Mouse (Mus musculus) hindbrain, embryonic 13.5 days (tissue): ENCODE measurements around the gene Leng9. TPM values are rescaled to one million over a fixed set of nuclear protein-coding genes. Genes with fewer than 3 reads are reported as not detected.

Experiments used
- ATAC-seq: fragments of 200-750 bp; cut with Nextera tagmentation; 2 replicates; pipeline ENCODE4 v1.8.0; 2017; ENCODE audit warnings: moderate TSS enrichment; ENCODE audit not compliant: low FRiP score
- H3K27ac ChIP-seq: fragments of 300-500 bp; sonication (generic); 2 replicates; pipeline ENCODE4 v1.5.1; 2015; ENCODE audit warnings: inconsistent platforms, mild to moderate bottlenecking, moderate library complexity
- H3K27me3 ChIP-seq: fragments of 300-500 bp; sonication (generic); 2 replicates; pipeline ENCODE4 v1.6.1; 2015; ENCODE audit warnings: mild to moderate bottlenecking, inconsistent platforms
- H3K36me3 ChIP-seq: fragments of 300-500 bp; sonication (generic); 2 replicates; pipeline ENCODE4 v1.6.1; 2015; ENCODE audit warnings: mild to moderate bottlenecking, inconsistent platforms
- H3K4me1 ChIP-seq: fragments of 300-500 bp; sonication (generic); replicated peaks from 2 replicates; pipeline ENCODE4 v1.6.1; 2015; ENCODE audit warnings: inconsistent platforms
- H3K4me2 ChIP-seq: fragments of 300-500 bp; sonication (generic); 2 replicates; pipeline ENCODE4 v1.6.1; 2015; ENCODE audit warnings: inconsistent platforms, mild to moderate bottlenecking, moderate library complexity
- H3K4me3 ChIP-seq: fragments of 300-500 bp; sonication (generic); 2 replicates; pipeline ENCODE4 v1.5.1; 2015; ENCODE audit warnings: mild to moderate bottlenecking, inconsistent platforms
- H3K9ac ChIP-seq: fragments of 300-500 bp; sonication (generic); 2 replicates; pipeline ENCODE4 v1.6.1; 2015; ENCODE audit warnings: mild to moderate bottlenecking, inconsistent platforms
- H3K9me3 ChIP-seq: fragments of 300-500 bp; sonication (generic); 2 replicates; pipeline ENCODE4 v1.6.1; 2016; ENCODE audit warnings: inconsistent platforms
- WGBS: fragments of 180-500 bp; shearing (Covaris S2); methylation state at CpG from one replicate; pipeline ENCODE4 v1.1.7; 2015; 5-methylcytosine and 5-hydroxymethylcytosine counted together
- polyA plus RNA-seq: library from polyadenylated mRNA; unstranded; fragments of >200 nt; fragmentation: Nextera tagmentation; extraction: Ambion mirVana; gene quantifications from 2 replicates; pipeline ENCODE4 v1.2.1, GENCODE M21; 2015

The Leng9 gene
- polyA plus RNA-seq, 1 experiment from 2014 or later = 4.7 TPM

DNA sequence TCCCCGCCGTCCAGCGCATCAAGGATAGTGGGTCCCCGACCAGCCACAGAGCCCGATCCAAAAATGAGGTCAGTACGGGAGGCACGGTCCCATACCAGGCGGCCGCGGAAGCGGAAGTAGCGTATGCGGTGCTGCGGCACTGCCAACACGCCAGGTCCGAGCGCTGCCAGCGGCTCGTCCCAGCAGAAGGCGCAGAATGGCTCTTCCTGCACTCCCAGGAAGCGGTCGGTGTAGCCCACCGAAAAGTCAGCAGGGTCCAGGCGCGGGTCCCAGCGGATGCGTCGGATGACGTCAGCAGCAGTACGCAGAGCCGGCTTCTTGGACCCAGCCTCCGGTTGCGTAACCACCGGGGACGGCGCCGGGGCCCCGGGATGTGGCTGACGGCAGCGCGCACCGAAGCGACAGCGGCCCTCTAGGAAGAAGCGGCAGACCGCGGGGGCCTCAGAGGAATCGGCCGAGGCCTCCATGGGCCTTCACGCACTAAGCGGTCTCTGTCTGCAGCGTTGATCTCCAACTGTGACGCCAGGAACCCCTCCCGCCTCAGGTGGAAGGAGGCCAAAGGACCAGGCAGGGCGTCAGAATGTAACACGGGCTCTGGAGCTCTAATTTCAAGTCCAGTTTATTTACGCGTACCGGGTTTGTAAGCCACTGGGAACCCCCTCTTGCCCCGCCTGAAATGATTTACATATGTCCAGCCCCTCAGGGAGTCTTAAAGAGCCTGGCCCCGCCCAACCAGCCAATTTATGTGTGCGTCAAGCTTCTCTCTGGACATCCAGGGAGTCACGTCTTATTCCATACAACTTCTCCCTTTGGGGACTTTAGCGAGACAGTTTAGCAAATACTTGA lies 742 bp downstream of the Leng9 start:
- Histone ChIP-seq H3K36me3 (peaks cover 38% of the 10 kb centered on the region), H3K4me2 (peak overlapping the region; percentile 90), H3K4me1 (peaks cover 31% of the 10 kb centered on the region), H3K4me3 (peak overlapping the region; percentile 75), H3K27ac (peak overlapping the region; percentile 93), H3K27me3 (peaks cover 34% of the 10 kb centered on the region), H3K9ac (peak overlapping the region; percentile 88), H3K9me3 (no peaks in the 10 kb centered on the region)
- ATAC-seq = peak; percentile 74
- under 1% methylated on average over 64 of the region's 64 CpGs for WGBS

DNA sequence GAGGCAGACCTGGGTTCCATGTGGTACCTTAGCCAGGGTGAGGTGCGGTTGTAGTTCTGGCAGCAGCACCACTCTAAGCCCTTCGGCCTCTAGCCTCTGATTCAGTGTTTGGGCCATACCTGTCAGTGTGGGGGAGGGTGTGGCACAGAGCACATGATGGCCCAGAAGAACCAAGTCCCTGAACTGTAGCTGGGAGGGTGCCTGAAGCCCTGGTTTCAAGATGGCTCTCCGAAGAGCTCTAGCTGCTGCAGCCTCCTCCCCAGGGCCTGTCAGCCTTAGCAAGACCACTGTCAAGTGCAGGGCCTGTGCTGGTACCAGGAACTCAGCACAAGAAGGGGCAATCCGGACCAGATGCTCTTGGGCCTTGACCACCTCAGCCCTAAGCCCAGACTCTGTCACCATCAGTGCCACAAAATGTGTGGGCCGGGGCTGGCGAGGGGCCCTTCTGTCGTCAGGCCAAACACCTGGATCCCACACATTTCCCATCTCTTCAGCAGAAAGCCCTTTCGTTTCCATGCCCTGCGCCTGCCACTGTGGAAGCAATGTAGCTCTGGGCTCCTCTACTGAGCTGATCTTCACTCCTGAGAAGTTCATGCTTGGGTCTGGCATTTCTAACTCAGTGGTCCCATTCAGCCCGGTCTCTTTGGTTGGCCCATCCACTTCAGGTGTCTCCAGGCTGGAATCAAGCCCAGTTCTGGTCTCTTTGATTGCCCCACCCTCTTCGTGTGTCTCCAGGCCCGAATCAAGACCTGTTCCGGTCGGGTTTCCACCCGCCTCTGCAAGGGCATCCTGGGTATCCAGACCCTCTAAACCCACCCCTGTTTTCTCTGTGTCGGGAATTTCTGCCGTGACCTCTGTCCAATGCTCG lies 1.6 kb downstream of the Leng9 start:
- H3K27ac ChIP-seq = peak overlapping the region; percentile 93
- H3K4me1 ChIP-seq = peaks cover 31% of the 10 kb centered on the region
- ATAC-seq = peak; percentile 0
- peaks cover 31% of the 10 kb centered on the region for H3K27me3 ChIP-seq
- peak overlapping the region; percentile 88 for H3K9ac ChIP-seq
- H3K4me3 ChIP-seq = peak overlapping the region; percentile 75
- H3K9me3 ChIP-seq = no peaks in the 10 kb centered on the region
- peaks cover 47% of the 10 kb centered on the region for H3K36me3 ChIP-seq
- WGBS = 27% methylated on average over 18 of the region's 18 CpGs
- peak overlapping the region; percentile 90 for H3K4me2 ChIP-seq

DNA sequence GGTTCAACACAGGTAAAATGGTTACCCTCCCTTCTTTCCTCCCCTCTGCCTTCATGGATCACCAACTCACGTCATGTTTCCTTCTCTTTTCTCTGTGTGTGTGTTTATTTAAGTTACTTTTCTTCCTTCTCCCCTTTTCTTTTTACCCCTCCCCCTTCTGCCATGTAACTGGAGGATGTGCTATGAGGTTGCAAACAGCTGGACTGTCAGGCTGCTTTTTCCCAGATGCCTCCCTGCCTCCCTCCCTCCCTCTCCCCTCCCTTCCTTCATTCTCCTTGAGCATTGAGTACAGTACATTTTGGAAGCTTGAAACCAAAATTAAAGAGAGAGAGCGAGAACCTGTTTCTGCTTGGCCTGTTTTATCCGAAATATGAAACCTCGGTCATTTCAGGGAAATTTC lies 2.3 kb downstream of the Leng9 start:
- Histone ChIP-seq H3K9ac (no peak overlapping the region), H3K36me3 (peaks cover 54% of the 10 kb centered on the region), H3K27ac (no peak overlapping the region), H3K27me3 (peaks cover 25% of the 10 kb centered on the region), H3K4me2 (no peak overlapping the region), H3K9me3 (no peaks in the 10 kb centered on the region), H3K4me1 (peaks cover 31% of the 10 kb centered on the region), H3K4me3 (no peak overlapping the region)
- ATAC-seq = no peak
- WGBS = 85% methylated on average over 4 of the region's 4 CpGs

DNA sequence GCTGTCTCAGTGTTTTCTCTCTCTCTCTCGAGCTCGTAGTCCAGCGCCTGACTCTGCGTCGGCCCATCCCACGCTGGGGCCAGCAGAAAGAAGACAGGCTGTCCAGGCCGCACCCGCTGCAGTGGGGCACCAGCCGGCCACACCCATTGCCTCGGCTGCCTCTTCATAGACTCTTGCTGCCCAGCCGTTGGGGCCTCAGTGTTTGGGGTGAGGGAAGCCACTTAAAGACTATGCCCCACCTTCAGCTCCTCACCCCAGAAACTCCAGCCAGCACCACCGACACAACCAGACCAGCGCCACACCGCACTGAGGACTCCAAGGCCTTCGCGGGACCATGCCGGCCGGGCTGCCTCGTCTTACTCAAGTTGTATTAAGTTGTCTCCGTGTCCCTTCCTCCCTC lies 2.8 kb downstream of the Leng9 start:
- no peak for ATAC-seq
- Histone ChIP-seq H3K27me3 (peaks cover 22% of the 10 kb centered on the region), H3K36me3 (peaks cover 59% of the 10 kb centered on the region), H3K9me3 (no peaks in the 10 kb centered on the region), H3K27ac (no peak overlapping the region), H3K9ac (no peak overlapping the region), H3K4me1 (peaks cover 31% of the 10 kb centered on the region), H3K4me2 (no peak overlapping the region), H3K4me3 (no peak overlapping the region)
- 92% methylated on average over 20 of the region's 20 CpGs for WGBS

DNA sequence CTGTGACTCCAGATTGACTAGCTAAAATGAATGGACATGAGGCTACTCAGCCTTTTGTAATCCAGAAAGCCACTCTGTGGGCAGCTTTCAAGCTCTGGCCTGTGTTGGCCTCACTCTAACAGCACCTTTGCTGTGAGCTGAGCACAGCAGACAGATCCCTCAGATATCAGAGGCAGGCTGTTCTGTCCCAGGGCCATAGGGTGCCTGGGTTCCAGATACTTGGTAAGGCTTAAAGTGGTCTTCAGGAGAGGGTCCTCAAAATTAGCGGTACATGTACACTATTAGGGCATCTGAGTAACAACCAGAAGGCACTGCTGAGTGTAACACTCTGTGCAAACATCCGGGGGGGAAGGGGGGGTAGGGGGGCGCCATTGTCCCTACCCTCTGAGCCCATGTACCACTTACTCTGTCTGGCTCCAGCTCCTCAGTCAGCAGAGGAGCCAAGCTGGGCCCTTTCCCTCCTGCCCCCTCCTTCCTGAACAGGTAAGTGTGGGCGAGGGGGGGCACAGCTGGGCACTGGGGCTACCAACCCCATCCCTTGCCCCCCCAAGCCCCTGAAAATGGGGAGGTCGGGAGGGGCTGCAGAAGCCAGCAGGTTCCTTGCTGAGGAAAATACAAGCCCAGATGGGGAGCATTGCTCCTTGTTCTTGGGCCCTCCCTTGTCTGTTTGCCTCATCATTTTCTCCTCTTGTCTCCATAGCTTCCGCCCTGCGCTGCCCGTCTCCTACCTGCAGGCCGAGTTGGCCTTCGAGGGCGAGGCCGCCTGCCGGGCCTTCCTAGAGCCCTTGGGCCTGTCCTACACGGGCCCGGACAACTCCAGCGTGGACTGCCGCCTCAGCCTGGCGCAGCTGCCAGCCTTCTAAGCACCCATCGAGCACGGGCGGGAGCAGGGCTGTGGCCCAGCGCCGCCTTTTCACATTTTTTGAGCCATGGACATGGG lies 3.7 kb downstream of the Leng9 start:
- Histone ChIP-seq H3K27ac (no peak overlapping the region), H3K36me3 (peaks cover 67% of the 10 kb centered on the region), H3K4me1 (peaks cover 30% of the 10 kb centered on the region), H3K4me2 (no peak overlapping the region), H3K9ac (no peak overlapping the region), H3K4me3 (0 out of 2 replicates have a peak overlapping the region, but pooled peaks have one; percentile 2), H3K9me3 (no peaks in the 10 kb centered on the region), H3K27me3 (peaks cover 14% of the 10 kb centered on the region)
- no peak for ATAC-seq
- WGBS = 97% methylated on average over 23 of the region's 23 CpGs

DNA sequence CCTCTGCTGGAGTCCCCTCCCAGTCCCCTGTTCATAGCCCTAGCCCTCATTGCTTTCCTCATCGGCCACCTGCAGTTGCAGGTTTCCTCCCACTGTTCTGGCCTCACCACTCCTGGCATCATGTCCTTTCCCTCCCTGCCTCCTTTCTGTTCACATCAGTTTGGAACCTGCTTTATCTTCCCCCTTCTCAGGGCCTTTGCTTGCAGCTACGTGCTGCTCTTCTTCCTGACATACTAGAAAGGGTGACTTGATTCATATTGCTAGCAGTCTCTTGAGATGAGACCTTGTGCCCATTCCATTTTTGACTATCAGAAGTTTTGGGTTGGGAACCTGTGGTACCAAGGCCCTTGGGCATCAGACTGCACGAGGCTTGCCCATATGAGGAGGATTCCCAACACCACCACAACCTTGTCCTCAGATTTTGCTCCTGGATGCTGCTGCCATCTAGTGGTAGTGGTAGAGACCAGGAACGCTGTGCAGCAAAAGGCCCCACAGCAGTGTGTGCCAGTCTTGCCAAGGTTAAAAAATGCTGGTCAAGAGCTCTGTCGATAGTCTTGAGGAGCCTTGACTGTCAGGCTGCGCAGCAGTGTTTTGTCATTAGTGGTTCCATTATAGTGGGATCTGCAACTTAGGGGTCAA lies 4.5 kb downstream of the Leng9 start:
- no peak overlapping the region for H3K4me3 ChIP-seq
- H3K4me1 ChIP-seq = peaks cover 22% of the 10 kb centered on the region
- H3K27me3 ChIP-seq = peaks cover 6% of the 10 kb centered on the region
- no peak overlapping the region for H3K4me2 ChIP-seq
- peaks cover 76% of the 10 kb centered on the region for H3K36me3 ChIP-seq
- no peak for ATAC-seq
- no peak overlapping the region for H3K9ac ChIP-seq
- H3K27ac ChIP-seq = no peak overlapping the region
- no peaks in the 10 kb centered on the region for H3K9me3 ChIP-seq
- WGBS = 74% methylated on average over 6 of the region's 6 CpGs

DNA sequence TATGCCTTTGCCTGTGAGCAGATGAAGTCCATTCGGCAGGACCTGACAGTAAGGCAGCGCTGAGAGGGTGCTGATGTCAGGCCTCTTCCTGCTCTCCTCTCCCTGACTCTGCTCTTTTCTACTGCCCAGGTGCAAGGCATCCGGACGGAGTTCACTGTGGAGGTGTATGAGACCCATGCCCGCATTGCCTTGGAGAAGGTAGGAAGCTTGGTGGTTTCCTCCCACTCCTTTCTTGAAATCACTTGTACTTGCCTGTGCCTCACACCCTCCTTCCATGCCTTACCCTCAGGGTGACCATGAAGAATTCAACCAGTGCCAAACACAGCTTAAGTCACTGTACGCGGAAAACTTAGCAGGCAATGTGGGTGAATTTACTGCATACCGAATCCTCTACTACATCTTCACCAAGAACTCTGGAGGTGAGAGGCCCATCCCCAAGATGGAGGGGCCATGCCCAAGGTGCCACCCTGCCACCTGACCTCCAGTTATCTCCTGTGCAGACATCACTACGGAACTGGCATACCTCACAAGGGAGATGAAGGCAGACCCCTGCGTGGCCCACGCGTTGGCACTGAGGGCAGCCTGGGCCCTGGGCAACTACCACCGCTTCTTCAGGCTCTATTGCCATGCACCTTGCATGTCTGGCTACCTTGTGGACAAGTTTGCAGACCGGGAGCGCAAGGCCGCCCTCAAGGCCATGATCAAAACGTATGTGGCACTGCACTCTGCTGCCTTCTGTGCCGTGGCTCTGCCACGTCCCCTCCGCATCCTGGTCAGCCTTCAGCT lies 5.2 kb downstream of the Leng9 start:
- H3K27me3 ChIP-seq = no peaks in the 10 kb centered on the region
- no peak overlapping the region for H3K4me2 ChIP-seq
- no peak for ATAC-seq
- no peak overlapping the region for H3K27ac ChIP-seq
- 94% methylated on average over 20 of the region's 20 CpGs for WGBS
- peaks cover 83% of the 10 kb centered on the region for H3K36me3 ChIP-seq
- no peaks in the 10 kb centered on the region for H3K9me3 ChIP-seq
- peaks cover 15% of the 10 kb centered on the region for H3K4me1 ChIP-seq
- no peak overlapping the region for H3K9ac ChIP-seq
- H3K4me3 ChIP-seq = no peak overlapping the region

DNA sequence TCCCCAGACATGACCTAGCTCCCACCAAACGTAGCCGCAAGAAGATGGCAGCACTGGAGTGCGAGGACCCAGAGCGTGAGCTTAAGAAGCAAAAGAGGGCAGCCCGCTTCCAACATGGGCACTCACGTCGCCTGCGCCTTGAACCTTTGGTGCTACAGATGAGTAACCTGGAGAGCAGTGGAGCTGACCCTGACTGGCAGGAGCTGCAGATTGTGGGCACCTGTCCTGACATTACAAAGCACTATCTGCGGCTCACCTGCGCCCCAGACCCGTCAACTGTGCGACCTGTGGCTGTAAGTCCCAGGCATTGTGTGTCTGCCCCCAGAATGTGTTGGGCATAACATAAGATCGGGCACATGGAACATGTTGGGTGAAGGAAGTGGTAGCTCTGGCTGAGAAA lies 6.1 kb downstream of the Leng9 start:
- no peak overlapping the region for H3K27ac ChIP-seq
- WGBS = 97% methylated on average over 13 of the region's 13 CpGs
- H3K36me3 ChIP-seq = peaks cover 92% of the 10 kb centered on the region
- H3K9me3 ChIP-seq = no peaks in the 10 kb centered on the region
- no peak overlapping the region for H3K4me2 ChIP-seq
- ATAC-seq = no peak
- no peak overlapping the region for H3K4me3 ChIP-seq
- H3K4me1 ChIP-seq = peaks cover 14% of the 10 kb centered on the region
- H3K9ac ChIP-seq = no peak overlapping the region; the same call in 1 of the 2 replicates
- H3K27me3 ChIP-seq = no peaks in the 10 kb centered on the region

DNA sequence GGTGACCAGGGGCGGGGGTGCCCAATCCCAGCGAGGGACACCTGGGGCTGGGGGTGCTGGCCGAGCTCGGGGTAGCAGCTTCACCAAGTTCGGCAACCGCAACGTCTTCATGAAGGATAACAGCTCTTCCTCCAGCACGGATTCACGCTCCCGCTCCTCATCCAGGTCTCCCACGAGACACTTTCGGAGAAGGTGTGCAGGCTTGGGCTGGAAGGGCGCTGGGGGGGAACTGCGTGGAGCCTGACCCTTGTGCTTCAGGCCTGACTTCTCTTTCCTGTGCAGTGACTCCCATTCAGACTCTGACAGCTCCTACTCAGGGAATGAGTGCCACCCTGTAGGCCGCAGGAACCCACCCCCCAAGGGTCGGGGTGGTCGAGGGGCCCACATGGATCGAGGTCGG lies 6.7 kb downstream of the Leng9 start:
- Histone ChIP-seq H3K27ac (no peak overlapping the region), H3K4me3 (no peak overlapping the region), H3K9me3 (no peaks in the 10 kb centered on the region), H3K4me1 (peaks cover 14% of the 10 kb centered on the region), H3K4me2 (no peak overlapping the region), H3K27me3 (no peaks in the 10 kb centered on the region), H3K9ac (no peak overlapping the region; the same call in 1 of the 2 replicates), H3K36me3 (peaks cover 97% of the 10 kb centered on the region)
- no peak for ATAC-seq
- 95% methylated on average over 19 of the region's 19 CpGs for WGBS

DNA sequence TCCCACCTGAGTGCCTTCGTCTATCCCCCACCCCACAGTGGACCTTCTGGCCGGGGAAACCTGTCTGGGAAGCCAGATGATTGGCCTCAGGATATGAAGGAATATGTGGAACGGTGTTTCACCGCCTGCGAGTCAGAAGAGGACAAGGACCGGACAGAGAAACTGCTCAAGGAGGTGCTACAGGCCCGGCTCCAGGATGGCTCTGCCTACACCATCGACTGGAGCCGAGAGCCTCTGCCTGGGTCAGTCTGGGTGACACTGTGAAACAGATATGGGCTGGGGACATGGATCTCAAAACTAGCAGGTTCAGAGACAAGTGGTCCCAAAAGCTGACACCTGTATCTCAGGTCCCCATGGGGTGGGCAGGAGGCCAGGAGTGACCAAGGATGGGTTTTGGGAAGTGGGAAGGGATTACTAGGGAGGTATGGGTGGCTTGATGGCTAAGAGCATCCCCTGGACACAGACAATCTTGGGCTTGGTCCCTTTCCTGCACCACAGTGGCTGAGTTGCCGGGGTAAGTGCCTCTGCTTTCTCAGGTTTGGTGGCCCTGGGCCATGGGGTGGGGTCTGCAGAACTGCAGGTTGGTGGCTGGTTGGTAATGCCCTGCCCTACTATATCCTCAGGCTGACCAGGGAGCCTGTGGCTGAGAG lies 7.3 kb downstream of the Leng9 start:
- H3K27ac ChIP-seq = no peak overlapping the region
- WGBS = 97% methylated on average over 10 of the region's 10 CpGs
- H3K4me3 ChIP-seq = no peak overlapping the region
- ATAC-seq = no peak
- no peak overlapping the region for H3K9ac ChIP-seq
- no peak overlapping the region for H3K4me2 ChIP-seq
- H3K4me1 ChIP-seq = peaks cover 14% of the 10 kb centered on the region
- no peaks in the 10 kb centered on the region for H3K9me3 ChIP-seq
- H3K27me3 ChIP-seq = no peaks in the 10 kb centered on the region
- H3K36me3 ChIP-seq = peaks cover 96% of the 10 kb centered on the region
